Mouse (Mus musculus) kidney, postnatal 25 days (tissue): Measurements from ENCODE around the gene Prdm1.

Experiments
- DNase-seq, 2 experiments: peaks; one replicate each; pipeline ENCODE4 v3.0.0; 2021; ENCODE audit warnings: mixed read lengths in 2 of 2

The Prdm1 gene

DNA sequence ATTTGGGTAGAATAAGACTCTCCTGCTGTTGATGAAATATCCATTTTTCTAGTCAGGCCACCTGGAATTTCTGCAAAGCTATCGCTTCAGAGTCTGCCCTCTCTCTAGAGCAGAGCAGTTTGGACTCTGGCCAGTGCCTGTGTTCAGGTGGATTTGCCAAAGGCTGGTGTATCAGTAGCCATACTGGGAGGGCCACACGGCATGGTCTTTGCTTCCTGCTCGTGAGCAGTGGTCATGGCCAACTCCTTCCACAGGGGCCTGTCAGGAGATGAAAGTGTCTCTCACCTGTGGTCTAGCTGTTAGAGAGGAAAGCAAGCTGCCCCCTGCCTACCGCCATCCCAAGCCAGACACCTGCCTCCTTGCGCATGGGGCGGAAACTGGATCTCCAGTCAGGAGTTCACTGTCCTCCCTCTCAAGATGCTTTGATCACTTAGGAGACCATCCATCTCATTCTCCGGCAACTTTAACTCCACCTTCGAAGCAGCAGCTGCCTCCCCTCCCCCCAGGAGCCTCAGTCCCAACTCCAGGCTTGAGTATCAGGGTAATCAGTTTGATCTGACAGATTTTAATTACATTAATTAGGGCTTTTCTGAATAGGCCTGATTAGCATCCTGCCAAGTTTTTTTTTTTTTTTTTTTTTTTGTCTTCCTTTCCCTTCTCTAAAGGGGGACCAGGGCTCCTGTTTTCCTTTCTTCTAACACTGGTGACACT lies 35.3 kb downstream of the Prdm1 start:
- peak; percentile 75 to 79 for DNase-seq

DNA sequence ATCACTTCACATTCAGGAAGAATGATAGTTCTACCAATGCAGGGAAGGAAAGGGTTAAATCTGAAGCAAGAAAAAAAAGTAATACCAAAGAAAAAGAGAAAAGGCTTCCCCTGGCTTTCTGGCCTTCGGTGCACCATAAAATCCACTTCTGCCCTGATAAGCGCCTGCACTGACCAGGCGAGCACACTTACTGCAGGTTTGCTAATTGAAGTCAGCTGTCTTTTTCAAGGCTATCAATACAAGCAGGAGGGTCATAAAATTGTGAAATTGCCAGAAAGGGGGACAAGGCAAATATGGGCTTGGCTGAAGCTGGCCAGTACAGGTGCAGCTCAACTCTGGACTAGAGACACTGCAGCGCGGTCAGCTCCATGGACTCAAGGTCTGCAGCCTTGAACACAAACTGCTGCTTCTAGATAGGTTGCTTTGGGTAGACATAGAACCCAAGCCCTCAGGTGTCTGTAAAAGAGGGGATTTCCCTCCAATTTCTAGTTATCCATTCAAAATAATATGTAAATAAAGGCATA lies 37.3 kb downstream of the Prdm1 start:
- no peak for DNase-seq

DNA sequence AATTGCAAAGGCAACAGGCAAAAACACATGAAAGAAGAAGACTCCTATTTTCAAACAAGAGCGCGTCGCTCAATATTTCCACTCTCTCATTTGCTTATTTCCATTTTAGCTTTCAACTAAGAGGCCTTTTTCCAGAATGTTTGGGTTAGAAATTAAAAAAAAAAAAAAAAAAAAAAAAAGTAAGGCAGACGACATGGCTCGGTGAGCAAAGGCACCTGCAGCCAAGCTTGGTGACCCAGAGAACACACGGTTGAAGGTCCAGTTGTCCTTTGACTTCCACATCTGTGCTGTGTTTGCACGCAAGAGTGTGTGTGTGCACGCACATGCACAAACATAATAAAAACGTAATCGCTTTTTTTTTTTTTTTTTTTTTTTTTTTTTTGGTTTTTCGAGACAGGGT lies 41.2 kb downstream of the Prdm1 start:
- peak; percentile 52 to 80 for DNase-seq

DNA sequence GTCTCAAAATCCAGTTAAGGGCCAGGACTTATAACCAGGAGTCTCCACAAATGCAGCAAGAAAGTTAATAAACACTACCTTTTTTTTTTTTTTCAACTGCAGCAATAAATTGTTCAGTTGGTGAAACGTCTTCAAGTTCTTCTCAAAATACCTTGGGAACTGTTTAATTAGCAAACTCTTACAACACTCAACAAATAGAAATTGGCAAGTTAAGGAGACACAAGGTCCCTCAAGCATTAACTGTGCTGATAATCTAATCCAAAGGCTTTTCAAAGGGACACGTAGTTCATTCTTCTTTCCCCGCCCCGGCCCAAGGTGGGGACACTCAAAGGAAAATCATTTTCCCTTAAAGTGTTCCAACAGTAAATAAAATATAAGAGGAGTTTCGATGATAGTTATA lies 44.2 kb downstream of the Prdm1 start:
- no peak for DNase-seq

DNA sequence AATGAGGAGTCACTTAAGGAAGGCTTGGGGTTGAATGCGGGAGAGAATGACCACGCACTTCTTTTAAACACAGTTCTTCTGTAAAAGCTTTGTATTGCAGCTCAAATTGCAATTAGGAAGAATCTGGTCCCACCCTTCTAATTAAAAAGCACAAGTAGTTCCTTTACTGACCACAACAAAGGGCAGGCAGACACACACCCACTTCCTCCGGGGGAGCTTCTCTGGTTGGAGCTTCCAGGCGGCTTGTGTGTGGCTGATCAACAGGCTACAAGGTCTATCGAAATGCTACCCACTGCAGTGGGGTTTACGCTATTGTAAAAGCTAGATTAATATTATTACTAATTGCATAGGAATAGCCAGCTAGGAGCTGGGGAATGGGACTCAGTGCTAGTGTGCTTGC lies 45.2 kb downstream of the Prdm1 start:
- DNase-seq = no peak

DNA sequence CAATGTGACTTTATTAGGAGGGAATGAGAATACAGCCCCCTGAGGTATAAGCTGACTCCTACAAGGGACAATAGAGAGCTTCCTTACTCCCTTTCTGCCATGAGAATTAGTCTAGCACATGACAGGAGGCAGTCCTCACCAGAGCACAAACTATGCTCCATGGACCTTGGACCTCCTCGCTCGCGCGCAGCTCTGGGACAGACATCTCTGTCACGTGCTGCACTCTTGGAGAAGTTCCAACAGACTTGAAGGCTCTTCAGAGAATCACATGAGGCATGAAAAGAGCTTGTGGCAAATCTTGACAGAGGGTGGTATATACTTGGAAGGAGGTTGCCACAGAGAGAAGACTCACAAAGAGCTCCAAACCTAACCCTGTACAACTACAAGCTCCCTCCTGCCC lies 46.9 kb downstream of the Prdm1 start:
- peak; percentile 94 for DNase-seq

DNA sequence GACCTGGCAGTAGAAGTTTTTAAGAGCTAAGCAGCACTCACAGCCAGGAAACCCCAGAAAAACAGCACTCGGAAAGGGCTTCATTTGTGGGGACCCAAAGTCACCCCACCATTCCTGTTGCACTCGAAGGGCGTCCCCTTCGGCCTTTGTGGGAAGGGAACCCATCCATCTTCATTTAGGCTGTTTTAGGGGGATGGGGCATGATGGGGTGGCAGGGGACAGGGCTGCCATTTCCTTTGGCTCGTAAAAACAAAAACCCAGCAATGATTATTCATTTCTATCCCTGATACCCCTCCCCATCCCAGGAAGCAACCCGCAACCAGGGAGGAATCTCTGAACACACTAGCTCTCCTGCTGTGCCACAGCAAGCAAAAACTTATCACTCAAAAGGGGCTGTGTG lies 49.0 kb downstream of the Prdm1 start:
- DNase-seq = no peak

DNA sequence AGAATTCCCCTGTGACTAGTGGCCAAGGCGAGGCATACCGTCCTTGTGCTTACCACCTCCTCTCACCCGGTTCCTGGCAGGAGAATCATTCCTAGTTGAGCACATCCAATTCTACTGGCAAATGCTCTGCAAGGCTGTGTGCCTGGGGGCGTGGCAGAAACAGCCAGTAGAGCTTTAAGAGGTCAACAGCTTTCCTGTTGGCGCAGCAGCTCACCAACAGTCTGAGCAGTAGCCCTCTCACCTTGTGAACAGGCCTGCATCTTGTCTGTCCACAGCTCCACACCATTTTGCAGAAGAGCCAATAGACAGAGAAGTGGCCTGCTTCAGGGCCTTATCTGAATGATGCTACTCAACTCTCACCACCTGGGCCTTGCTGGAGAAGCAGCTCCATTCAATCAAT lies 50.2 kb downstream of the Prdm1 start:
- DNase-seq = peak; percentile 62 to 79

DNA sequence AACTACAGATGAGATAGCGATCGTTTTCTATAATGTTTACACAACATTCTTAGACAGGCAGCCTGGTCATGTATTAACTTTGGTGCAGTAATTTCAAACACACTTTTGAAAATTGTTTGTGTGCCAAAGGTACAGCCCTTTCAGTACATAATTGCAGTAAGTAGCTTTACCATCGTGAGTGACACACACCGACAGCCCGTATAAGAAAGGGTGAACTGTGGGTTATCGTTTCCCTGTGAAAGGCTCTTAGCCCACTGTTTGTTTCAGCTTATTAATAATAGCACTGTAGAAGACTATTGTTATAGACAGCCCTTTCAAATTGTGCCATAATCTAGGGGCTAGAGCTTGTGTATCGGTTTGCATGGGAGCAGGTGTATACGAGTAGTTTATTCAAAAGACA lies 51.1 kb downstream of the Prdm1 start:
- no peak for DNase-seq

DNA sequence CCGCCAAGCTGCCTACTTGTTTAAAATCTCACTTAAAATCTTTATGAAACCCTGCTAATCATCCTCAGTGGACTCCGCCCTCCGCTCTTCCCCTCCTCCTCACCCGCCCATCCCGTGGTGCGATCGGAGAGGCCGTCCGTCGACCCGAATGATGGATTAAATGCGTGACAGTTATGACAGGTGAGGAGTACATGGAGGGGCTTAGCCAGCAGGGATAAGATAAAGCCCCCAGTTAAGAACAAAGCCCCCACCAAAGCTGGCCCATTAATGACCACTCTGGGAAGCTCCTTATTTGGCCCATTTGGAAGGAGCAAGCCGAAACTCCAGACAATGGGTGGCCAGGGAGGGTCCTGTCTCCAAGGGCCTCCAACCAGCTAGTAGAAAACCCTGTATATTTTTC lies 51.8 kb downstream of the Prdm1 start:
- no peak for DNase-seq

DNA sequence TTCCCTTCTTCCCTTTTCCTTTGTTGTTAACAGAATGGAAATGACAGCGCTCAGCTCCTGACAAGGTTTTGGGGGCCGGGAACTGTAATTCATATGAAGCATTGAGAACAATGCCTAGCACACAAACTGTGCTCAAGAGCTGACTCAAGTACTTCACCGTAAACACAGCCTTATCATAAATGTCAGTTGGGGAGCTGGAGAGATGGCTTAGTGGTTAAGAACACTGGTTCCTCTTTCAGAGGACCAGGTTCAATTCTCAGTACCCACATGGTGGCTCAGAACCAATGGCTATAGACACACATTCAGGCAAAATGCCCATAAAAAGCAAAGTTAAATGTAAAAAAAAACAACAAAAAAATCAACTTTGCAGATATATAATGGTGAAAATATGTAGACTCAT lies 52.9 kb downstream of the Prdm1 start:
- no peak for DNase-seq

DNA sequence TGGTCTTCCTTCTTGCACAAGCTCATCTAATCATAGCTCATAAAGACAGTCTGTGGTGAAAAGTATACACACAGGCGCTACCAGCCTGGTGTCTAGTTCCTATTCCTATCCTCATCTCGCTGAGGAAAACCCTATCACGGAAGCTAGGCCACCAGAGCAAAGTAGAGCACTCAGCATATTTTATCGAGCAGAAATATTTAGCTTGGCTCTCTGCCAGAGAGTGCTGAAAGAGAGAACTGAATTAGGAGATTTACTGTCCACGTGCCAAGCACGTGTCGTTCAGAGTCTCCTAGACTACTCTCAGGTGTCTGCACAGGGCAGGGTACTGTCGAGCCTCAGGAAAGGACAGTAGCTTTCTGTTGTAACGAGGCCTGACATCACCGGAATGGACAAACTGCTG lies 54.0 kb downstream of the Prdm1 start:
- peak; percentile 78 to 80 for DNase-seq

DNA sequence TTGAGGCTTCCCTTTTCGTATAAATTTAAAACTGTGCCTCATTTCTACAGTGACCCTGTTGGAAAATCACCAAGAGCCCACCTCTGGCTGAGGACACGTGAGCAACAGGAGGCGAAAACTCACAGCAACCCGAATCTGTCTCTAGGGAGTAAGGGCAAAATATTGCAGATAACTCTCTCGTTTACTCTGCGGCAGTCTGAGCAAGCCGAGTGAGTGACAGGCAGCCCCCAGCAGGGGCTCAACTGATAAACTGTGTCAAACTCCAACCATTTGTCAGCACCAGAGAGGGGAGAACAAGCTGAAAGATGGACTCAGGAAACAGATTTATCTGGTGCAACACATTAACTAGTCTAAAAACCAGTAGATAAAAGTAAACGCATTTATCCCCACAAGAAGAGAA lies 62.7 kb downstream of the Prdm1 start:
- DNase-seq = no peak

DNA sequence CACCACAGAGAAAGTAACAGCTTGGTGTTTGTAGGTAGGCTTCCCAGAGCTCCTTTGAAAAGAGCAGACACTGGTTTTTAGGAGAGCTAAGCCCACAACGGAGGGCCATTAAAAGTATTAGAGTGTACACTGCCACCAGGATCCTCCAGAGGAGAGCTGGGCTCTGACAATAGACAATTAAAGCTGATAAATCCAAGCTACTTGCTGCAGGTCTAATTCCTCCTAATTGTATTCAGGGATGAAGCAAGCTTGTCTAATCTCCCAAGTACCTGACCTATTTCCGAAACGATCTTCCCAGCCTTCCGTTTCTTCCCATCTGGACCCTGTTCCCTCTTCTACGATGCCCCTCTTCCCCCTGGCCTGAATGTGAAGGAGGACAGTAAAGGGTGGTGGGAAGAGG lies 63.7 kb downstream of the Prdm1 start:
- no peak for DNase-seq

DNA sequence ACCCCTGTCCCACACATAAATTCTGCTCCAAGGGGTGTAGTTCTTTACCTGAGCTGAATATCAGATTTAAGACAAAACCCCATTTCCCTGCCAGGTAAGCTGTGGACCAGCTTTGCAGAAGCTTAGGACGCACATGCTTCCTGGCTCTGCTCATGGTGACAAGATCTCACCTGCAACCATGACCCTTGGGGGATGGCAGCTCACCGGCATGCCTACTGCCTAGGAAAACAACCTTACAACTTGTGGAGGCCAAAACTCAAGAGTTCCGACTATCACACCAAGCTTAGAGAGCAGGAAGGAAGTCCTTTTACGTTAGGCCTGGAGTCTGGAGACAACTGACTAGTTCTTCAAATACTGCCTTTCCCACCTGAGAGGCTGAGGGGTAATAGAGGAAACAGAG lies 64.4 kb downstream of the Prdm1 start:
- DNase-seq = no peak

DNA sequence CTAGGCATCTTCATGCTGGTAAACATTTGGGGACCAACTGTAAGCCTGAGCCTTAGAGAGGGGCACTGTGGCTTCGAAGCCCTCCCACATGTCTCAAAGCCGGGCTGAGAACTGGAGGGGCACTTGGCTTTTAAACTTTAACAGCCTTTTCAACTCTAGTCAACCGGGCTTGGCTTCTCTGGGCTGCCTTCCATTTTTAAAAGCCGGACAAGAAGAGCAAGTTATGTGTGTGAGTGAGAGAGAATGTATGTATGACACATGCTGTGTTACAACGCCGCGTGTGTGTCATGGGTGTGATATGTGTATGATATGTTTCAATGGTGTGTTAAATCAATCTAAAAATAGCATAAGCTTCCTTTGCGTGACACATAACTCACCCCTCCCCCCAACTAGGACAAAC lies 66.0 kb downstream of the Prdm1 start:
- DNase-seq = no peak

DNA sequence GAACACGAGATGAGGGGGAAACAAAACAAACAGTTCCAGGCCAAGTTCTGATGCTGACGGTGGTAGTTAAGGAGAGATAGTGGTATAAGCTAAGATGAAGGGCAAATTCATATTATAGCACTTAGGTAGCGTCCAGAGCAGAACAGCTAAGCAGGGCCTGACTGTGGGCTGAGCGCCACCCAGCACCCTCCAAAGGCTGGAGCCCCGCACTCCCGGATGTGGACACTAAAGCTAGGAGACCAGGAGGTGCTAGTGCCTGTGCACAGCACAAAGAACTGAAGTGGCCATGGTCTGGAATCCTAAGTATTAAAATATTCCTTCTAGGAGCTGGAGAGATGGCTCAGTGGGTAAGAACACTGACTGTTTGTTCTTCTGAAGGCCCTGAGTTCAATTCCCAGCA lies 67.2 kb downstream of the Prdm1 start:
- DNase-seq = no peak

DNA sequence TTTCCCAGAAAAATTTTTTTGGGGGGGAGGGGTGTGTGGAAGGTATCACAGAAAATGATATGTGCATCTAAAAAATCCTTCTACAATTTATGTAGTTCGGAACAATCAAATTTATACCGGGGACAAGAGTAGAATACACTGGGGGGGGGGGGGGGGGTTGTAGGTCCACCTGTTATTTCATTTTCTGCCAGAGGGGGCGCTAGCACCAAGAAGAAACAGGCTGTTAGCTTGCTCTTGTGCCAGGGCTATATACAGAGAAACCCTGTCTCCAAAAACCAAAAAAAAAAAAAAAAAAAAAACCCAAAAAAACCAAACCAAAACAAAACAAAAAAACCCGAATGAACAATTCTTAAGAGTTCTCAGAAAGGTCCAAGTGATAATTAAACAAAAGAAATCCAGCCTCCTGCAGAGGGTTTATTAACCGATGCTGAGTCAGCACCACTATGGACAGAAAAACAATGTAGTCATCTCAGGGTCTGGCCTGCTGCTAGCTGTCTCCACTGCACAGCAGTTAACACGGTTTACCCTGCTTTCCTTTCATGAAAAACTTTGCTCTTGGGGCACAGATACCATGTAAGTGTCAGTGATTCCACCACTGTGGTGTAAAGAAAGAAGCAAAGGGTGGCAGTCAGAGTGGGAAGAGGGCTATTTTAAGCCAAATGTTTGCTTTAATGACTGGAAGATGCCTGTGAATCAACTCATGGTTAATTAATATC lies 68.0 kb downstream of the Prdm1 start:
- DNase-seq = peak; percentile 81 to 89

DNA sequence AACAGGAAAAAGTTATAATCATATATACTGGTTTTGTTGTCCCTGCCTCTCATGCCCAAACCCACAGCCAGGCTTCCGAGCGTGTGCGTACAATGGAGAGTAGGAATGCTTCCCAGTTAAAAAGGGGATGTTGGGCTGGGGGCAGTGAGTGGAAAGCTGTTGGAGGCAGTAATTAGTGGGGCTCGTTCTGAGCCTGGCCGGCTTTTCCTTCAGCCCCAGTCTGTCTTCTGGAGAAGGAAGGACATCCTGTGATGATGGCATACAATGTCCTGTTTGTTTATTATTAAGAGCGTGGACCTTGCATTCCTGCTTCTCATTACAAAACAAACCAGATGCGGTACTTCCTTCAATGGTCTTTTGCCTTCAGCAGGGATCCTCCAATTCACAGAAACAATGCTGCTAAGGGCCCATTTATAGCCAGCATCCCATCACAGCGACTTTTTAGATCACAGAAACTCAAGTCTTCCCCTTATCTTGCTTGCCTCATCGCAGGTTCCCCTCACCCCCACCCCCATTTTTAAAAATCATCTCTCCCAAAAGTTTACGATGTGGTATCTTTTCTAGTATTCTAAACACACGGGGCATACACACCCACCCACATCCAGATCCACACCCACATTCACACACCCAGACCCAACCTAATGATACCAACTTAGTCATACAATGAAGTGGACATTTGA lies 68.8 kb downstream of the Prdm1 start:
- no peak for DNase-seq

DNA sequence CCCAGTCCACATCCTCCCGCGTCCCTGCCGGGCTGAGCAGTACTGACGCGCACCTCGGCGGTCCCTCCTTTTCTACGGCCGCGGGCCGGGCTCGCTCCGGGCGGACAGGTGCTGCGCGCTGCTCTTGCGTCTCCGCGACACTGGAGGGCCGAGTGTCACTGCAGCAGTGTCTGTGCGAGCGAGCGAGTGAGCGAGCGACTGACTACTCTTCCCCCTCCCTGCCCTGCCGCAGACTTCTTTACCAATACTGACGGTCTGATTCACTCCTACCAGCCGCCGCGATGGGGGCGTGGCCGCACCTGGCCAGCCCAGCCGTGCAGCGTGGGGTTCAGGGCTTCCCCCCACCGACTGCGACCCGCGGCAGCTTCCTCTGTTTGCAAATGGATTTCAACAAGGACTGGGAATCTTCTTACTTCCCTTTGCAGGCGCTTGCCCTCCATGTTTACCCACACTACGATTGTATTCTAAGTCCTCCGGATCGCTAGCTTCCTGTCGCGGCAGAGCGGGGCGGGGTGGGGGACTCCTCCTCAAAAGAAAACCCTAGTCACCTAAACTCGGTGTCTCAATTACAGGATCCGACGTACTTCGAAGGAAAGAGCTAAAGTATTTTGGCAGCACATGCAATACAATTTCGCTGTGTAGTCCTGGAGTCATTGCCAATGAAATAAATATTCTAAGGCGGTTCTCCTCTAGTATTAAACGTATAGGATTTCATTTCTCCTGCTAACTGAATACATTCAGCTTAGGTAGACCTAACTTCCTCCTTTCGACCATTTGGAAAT lies 69.6 kb downstream of the Prdm1 start:
- DNase-seq = peak; percentile 63 to 83

DNA sequence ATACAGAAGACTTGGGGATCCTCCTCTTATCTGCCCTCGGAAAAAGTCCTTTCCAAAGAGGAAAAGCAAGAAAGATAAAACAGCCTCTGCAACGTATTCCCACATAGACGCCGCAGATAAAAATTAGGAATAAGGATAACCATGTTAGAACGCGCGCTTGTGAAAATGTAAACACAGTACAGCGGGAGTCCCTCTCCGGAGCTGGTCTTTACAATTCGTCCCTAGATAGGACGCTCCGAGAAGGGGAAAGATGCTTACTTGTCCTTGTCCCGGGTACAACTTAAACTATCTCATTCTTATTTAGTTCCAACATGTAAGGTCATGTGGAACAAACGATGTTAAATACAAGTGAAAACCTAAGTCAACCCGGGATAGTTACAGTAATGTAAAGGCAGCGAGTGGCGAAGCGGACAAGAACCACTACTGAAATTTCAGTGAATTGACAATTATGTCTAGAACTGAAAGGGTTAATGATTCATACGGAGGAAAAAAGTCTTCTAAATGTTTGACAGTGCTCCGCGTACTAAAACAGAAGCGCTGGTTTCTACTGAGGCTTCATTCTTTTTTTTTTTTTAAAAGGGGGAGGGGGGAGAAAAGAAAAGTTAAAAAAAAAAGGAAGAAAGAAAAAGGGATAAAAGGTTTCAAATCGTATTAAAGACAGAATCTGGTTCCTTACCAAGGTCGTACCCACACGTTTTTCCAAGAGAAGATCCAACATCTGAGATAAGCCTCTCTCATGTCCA lies 70.3 kb downstream of the Prdm1 start:
- no peak for DNase-seq
